Mouse (Mus musculus) hindbrain, embryonic 13.5 days (tissue): ENCODE measurements around the gene Aff3. TPM values are rescaled to one million over a fixed set of nuclear protein-coding genes. Genes with fewer than 3 reads are reported as not detected.

Experiments
- ATAC-seq: fragments of 200-750 bp; cut with Nextera tagmentation; 2 replicates; pipeline ENCODE4 v1.8.0; 2017; ENCODE audit warnings: moderate TSS enrichment; ENCODE audit not compliant: low FRiP score
- H3K27ac ChIP-seq: fragments of 300-500 bp; sonication (generic); 2 replicates; pipeline ENCODE4 v1.5.1; 2015; ENCODE audit warnings: inconsistent platforms, mild to moderate bottlenecking, moderate library complexity
- H3K27me3 ChIP-seq: fragments of 300-500 bp; sonication (generic); 2 replicates; pipeline ENCODE4 v1.6.1; 2015; ENCODE audit warnings: mild to moderate bottlenecking, inconsistent platforms
- H3K36me3 ChIP-seq: fragments of 300-500 bp; sonication (generic); 2 replicates; pipeline ENCODE4 v1.6.1; 2015; ENCODE audit warnings: mild to moderate bottlenecking, inconsistent platforms
- H3K4me1 ChIP-seq: fragments of 300-500 bp; sonication (generic); replicated peaks from 2 replicates; pipeline ENCODE4 v1.6.1; 2015; ENCODE audit warnings: inconsistent platforms
- H3K4me2 ChIP-seq: fragments of 300-500 bp; sonication (generic); 2 replicates; pipeline ENCODE4 v1.6.1; 2015; ENCODE audit warnings: inconsistent platforms, mild to moderate bottlenecking, moderate library complexity
- H3K4me3 ChIP-seq: fragments of 300-500 bp; sonication (generic); 2 replicates; pipeline ENCODE4 v1.5.1; 2015; ENCODE audit warnings: mild to moderate bottlenecking, inconsistent platforms
- H3K9ac ChIP-seq: fragments of 300-500 bp; sonication (generic); 2 replicates; pipeline ENCODE4 v1.6.1; 2015; ENCODE audit warnings: mild to moderate bottlenecking, inconsistent platforms
- H3K9me3 ChIP-seq: fragments of 300-500 bp; sonication (generic); 2 replicates; pipeline ENCODE4 v1.6.1; 2016; ENCODE audit warnings: inconsistent platforms
- WGBS: fragments of 180-500 bp; shearing (Covaris S2); methylation state at CpG from one replicate; pipeline ENCODE4 v1.1.7; 2015; 5-methylcytosine and 5-hydroxymethylcytosine counted together
- polyA plus RNA-seq: library from polyadenylated mRNA; unstranded; fragments of >200 nt; fragmentation: Nextera tagmentation; extraction: Ambion mirVana; gene quantifications from 2 replicates; pipeline ENCODE4 v1.2.1, GENCODE M21; 2015

Gene Aff3
- polyA plus RNA-seq, 1 experiment from 2014 or later = 19.0 TPM

DNA sequence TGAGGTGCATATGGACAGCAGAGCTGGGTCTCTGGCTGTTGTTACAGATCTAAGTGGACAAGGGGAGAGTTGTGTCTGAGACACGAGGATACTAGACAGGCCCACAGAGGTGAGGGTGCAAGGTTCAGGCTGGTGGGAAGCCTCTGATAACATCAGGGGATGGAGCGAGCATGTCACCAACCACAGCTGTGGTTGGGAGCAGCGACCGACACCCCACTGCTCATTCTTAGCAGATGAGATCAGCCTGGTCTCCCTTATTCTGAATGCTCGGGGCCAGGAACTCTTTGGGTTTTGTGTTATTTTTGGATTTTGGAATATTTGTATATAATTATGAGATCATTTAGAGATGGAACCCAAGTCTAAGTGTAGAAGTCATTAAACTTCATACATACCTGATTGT is 452.4 kb downstream of the Aff3 start:
- Histone ChIP-seq H3K27ac (no peak overlapping the region), H3K4me1 (0 out of 2 replicates have a peak, but pooled peaks cover 14% of the 10 kb centered on the region), H3K27me3 (no peaks in the 10 kb centered on the region), H3K4me3 (no peak overlapping the region), H3K9me3 (no peaks in the 10 kb centered on the region), H3K9ac (no peak overlapping the region), H3K4me2 (no peak overlapping the region), H3K36me3 (peaks cover 41% of the 10 kb centered on the region)
- no peak for ATAC-seq
- WGBS = 85% methylated on average over 5 of the region's 5 CpGs

DNA sequence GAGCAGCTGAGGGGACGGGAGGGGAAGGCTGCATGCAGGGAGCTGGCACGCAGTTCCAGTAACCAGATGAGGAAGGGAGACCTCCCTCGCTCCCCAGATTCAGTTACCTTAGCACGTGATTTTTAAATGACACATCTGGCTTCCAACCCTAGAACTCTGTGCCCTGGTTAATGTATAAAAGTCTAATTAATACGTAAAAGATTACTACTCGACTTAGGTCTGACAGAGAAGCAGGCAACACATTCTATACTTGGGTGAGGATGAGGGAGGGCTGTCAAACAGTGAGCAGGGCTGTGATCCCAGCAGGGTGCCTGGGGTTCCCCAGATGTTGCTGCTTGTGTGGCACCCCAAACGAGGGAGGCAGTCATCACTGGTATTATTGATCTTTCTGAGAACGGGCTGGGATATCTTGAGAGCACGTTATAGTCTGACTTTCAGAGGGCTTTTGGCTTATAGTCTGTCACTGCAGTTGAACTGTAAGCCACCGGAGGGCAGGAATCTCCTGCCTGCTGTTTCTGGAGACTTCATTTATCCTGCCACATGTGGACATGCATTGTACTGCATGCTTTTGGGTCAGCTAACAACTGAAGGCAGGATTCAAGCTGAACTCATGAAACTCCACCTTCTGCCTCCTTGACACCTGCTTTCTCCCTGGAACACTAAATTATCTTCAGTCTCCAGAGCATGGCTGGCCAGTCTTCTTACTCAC is 462.1 kb downstream of the Aff3 start:
- peaks cover 37% of the 10 kb centered on the region for H3K4me1 ChIP-seq
- peaks cover 33% of the 10 kb centered on the region for H3K36me3 ChIP-seq
- no peaks in the 10 kb centered on the region for H3K27me3 ChIP-seq
- H3K9me3 ChIP-seq = no peaks in the 10 kb centered on the region
- H3K4me2 ChIP-seq = no peak overlapping the region
- ATAC-seq = no peak
- WGBS = 80% methylated on average over 10 of the region's 10 CpGs
- no peak overlapping the region for H3K27ac ChIP-seq
- no peak overlapping the region for H3K4me3 ChIP-seq
- no peak overlapping the region for H3K9ac ChIP-seq

DNA sequence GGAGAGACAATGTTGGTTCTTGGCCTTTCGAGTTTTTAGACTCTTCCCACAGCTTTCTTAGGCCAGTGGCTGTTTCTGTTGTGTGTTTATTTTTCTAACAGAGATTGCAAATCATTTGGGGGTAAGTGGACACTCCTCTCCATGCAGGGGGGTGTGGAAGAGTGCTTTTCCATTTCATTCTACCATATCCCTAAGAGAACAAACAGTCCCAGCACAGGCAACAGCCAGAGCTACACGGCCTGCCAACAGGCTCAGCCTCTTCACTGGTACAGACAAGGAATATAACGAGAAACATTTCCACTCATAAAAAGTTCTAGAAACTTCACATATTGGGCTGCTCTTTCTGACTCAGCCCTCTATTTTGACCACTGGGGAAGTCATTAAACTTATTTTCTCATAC is 463.0 kb downstream of the Aff3 start:
- Histone ChIP-seq H3K4me3 (no peak overlapping the region), H3K4me1 (peaks cover 45% of the 10 kb centered on the region), H3K4me2 (no peak overlapping the region), H3K27ac (no peak overlapping the region), H3K36me3 (peaks cover 25% of the 10 kb centered on the region), H3K9ac (no peak overlapping the region), H3K9me3 (no peaks in the 10 kb centered on the region), H3K27me3 (no peaks in the 10 kb centered on the region)
- 94% methylated on average over 3 of the region's 3 CpGs for WGBS
- no peak for ATAC-seq

DNA sequence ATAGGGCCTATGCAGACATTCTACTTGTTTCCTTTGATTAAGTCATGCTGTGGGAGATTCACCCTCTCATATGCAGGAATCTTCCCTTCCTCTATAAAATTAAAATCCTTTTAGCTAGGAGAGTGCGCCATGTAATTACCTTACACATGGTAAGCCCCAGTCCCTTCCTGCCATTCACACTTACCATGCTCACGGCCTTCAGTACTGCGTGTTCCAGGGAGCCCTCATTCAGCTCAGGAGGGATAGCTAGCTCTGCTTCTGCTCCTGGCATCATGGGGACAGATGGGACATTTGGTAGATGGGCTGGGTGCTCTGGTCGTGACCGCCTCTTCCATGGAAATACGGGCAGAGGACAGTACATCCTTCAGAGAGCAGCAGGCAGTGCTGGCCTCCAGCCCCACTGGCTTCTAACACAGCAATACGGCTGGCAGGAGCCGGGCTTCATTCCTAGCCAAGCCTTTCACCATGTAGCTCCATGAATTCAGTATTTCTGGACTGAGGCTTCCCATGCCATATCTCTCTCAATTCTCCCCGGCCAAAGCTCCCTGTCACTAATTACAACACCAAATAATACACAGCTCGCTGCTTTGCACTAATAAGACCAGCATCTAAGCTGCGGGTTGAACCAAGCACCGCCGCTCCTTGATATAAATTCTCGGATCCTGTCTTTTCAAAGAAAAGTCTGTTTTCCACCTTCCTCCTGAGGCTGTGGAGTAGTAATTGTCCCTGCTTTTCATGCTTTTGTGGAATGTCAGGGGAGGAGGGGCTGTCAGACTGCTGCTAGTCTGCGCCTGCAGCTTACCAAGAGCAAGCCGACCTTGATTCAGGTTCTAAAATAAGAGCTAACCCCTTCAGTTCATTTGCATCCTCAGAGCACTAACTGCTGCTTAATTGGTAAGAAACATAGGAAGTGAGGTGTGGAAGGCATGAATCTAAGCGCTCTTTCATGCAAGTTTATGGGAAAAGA is 464.8 kb downstream of the Aff3 start:
- Histone ChIP-seq H3K36me3 (peaks cover 21% of the 10 kb centered on the region), H3K9ac (peak overlapping the region; percentile 51), H3K27ac (peak overlapping the region; percentile 87), H3K4me2 (no peak overlapping the region), H3K27me3 (no peaks in the 10 kb centered on the region), H3K4me3 (no peak overlapping the region), H3K4me1 (peaks cover 48% of the 10 kb centered on the region), H3K9me3 (no peaks in the 10 kb centered on the region)
- 41% methylated on average over 17 of the region's 17 CpGs for WGBS
- no peak for ATAC-seq

DNA sequence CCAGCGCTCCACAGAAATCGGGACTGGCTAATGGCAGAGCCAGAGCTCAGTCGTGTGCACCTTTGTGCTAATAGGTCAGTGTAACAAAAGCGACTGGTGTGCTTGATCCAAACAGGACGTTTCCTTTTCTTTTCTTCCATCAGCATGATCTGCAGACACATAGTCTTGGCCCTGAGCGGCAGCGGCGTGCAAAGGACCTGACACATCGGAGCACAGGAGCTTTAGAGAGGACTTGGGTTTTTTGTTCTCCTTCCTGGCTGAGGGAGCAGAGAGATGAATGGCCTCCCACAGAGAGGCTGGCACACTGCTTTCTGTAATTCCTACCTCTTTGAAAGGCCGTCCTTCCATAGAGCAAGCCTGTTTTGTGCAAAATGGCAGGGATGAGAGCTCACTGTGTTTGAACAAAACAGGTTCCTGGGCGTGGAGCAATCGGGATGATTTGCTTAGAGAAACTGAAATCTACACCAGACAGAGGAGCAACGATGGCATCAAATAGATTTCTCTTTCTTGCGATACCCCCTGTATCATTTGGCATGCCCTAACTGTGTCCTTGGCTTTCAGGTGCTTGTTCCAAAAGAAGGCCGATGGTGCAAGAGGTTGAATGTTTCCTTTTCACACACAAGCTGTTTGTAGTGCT is 466.2 kb downstream of the Aff3 start:
- Histone ChIP-seq H3K27me3 (no peaks in the 10 kb centered on the region), H3K4me3 (no peak overlapping the region), H3K36me3 (peaks cover 12% of the 10 kb centered on the region), H3K4me2 (peak overlapping the region; percentile 10; the same call in 1 of the 2 replicates), H3K4me1 (peaks cover 48% of the 10 kb centered on the region), H3K9me3 (no peaks in the 10 kb centered on the region), H3K9ac (peak overlapping the region; percentile 35), H3K27ac (peak overlapping the region; percentile 87)
- 0 out of 2 replicates have a peak, but pooled peaks have one; percentile 13 for ATAC-seq
- WGBS = 22% methylated on average over 15 of the region's 15 CpGs

DNA sequence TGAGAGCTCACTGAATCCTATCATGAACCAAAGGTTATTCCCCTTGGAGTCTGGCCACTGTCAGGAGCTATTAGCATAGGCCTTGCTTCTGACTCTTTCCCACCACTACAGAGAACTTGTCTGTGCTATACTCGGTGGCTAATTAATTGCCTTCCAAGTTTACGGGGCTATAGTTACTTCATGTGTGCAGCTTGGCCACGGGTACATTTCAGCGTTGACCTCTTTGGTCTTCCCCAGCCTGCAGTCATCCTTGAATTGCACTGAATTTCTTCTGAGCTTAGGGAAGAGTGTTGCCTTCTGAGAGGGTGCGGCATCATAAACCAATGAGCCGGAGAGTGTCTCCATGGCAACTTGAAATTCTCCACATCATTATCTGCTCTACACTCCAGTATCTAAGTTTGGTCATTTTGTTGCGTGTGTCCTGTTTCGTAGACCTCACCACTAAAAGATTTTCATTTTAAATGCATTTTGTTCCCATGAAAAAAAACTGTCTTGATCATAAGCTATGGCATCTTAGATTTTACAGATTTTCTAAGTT is 467.5 kb downstream of the Aff3 start:
- Histone ChIP-seq H3K9me3 (no peaks in the 10 kb centered on the region), H3K9ac (no peak overlapping the region), H3K36me3 (peaks cover 5% of the 10 kb centered on the region; the same call in 1 of the 2 replicates), H3K27ac (peak overlapping the region; percentile 87), H3K4me1 (peaks cover 48% of the 10 kb centered on the region), H3K4me3 (no peak overlapping the region), H3K27me3 (no peaks in the 10 kb centered on the region), H3K4me2 (no peak overlapping the region)
- WGBS = 46% methylated on average over 8 of the region's 8 CpGs
- ATAC-seq = no peak

DNA sequence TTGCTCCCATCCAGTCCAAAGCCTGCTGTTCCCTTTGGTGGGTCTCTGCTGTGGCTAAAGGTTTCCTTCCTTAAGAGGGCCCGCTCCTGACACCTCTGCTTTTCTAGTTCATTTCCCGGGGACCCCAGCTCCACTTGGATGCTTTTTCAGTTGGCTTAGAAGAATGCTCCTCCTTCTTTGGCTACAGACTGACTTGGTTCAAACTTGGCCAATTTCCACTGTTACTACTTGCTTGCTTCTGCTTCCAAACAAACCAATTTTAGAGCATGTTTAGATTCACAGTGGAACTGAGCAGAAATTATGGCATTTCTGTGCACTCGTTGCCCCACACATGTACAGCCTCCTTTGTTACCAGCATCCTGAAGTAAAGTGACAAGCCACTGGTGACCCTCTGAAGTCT is 469.0 kb downstream of the Aff3 start:
- no peak overlapping the region for H3K4me3 ChIP-seq
- peaks cover 48% of the 10 kb centered on the region for H3K4me1 ChIP-seq
- H3K4me2 ChIP-seq = no peak overlapping the region
- H3K27ac ChIP-seq = no peak overlapping the region
- H3K9ac ChIP-seq = no peak overlapping the region
- no peak for ATAC-seq
- H3K27me3 ChIP-seq = no peaks in the 10 kb centered on the region
- peaks cover 5% of the 10 kb centered on the region; the same call in 1 of the 2 replicates for H3K36me3 ChIP-seq
- no peaks in the 10 kb centered on the region for H3K9me3 ChIP-seq
- WGBS = 94% methylated on average over 3 of the region's 3 CpGs

DNA sequence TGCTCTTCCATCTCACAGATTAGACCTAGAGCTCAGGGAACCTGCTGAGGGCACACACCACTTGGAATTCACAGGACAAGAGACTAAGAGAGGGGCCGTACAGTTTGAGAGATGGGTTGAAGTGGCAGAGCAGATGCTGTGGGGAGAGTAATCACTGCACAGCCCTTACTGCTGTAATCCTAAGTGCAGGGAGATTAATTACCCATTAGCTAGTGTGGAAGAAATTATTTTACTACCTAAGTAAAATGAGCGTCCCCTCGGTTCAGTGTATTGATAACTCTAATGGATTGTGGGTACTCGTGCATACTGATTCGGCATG is 478.6 kb downstream of the Aff3 start:
- Histone ChIP-seq H3K9me3 (no peaks in the 10 kb centered on the region), H3K36me3 (peaks cover 44% of the 10 kb centered on the region), H3K4me3 (no peak overlapping the region), H3K9ac (no peak overlapping the region), H3K4me1 (peaks cover 15% of the 10 kb centered on the region), H3K4me2 (no peak overlapping the region), H3K27ac (peak overlapping the region; percentile 74), H3K27me3 (no peaks in the 10 kb centered on the region)
- peak; percentile 29; the same call in 1 of the 2 replicates for ATAC-seq
- WGBS = 63% methylated on average over 5 of the region's 5 CpGs

DNA sequence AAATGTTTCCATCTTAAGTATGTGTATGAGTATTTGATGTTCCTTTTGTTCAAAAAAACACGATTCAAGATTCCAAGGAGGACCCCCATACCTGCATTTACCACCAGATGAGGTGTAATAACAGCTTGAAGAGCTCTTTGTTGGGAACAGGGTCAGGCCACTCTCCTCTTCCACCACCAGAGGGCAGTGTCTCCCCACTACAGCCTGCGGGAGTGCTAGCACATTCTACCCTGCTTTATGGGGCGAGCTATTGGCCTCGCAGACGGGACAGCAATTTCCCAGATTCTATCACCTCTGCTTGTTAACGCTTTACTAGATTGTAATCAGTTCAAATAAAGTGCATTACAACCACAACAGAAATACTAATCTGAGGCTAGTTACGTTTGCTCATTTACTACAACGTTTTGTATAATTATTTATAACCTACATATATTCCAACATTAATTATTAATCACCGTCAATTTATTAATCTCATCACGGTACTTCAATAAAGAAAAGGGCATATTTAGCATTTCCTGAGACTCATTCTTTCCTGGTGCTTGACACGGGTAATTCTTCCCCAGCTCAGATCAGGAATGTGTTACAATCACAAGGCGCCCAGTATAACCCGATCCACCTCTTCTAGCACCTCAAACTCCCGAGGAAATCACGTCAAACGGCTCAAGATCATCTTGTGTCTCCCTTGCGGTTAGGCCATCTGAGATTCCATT is 479.1 kb downstream of the Aff3 start:
- peak overlapping the region; percentile 74 for H3K27ac ChIP-seq
- peak; percentile 76 for ATAC-seq
- H3K27me3 ChIP-seq = no peaks in the 10 kb centered on the region
- no peak overlapping the region for H3K4me3 ChIP-seq
- no peak overlapping the region for H3K9ac ChIP-seq
- peaks cover 15% of the 10 kb centered on the region for H3K4me1 ChIP-seq
- H3K36me3 ChIP-seq = peaks cover 49% of the 10 kb centered on the region
- H3K4me2 ChIP-seq = no peak overlapping the region
- 48% methylated on average over 17 of the region's 17 CpGs for WGBS
- no peaks in the 10 kb centered on the region for H3K9me3 ChIP-seq

DNA sequence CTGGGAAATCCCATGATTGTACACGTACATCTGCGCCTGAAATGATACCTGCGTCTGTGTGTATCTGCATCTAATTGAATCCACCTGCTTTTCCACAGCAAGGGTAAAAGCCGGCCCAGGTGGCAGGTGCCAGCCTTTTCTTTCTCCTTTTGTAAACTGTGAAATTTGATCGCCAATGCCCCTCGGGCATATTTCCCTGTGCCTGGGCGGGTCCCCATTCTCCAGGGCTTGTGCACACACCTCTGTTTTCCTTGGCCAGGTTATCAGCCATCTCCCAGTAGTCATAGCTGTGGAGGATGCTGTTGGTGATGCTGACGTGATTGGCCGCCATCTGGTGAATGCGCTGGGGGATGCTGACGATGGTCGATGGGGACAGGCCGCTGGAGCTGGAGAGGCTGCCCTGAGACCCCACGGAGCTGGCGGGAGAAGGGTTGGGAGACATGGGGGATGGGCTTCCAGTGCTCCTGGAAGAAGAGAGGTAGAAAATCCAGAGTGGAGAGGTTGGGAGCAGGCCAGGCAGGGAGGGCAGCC is 483.7 kb downstream of the Aff3 start:
- peaks cover 69% of the 10 kb centered on the region for H3K36me3 ChIP-seq
- H3K4me3 ChIP-seq = no peak overlapping the region
- WGBS = 85% methylated on average over 15 of the region's 15 CpGs

DNA sequence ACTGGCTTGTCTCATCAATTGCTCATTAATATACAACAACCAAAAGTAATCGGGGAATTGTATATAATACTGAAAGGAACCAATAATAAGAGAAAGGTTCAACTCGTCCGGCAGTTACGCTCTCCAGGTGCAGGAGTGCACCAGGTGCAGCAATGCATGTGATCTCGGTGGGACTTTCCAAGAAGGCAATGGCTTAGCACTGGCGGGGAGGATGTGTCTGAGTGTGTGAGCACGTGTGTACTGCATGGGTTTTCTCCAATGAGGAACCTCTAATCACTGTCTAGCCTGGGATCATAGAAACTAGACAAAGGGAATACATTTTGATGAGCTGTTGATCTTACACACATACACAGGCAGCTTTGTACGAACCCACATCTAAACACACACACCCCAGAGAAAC is 485.8 kb downstream of the Aff3 start:
- H3K4me3 ChIP-seq = no peak overlapping the region
- no peak overlapping the region for H3K9ac ChIP-seq
- H3K4me1 ChIP-seq = peaks cover 5% of the 10 kb centered on the region; the same call in 1 of the 2 replicates
- H3K9me3 ChIP-seq = no peaks in the 10 kb centered on the region
- WGBS = 90% methylated on average over 8 of the region's 8 CpGs
- no peak overlapping the region for H3K4me2 ChIP-seq
- H3K27ac ChIP-seq = no peak overlapping the region
- no peak for ATAC-seq
- peaks cover 65% of the 10 kb centered on the region for H3K36me3 ChIP-seq
- H3K27me3 ChIP-seq = no peaks in the 10 kb centered on the region

More for the DNA sequence above, 483.7 kb downstream of the Aff3 start:
- no peak for ATAC-seq
- Histone ChIP-seq H3K4me2 (no peak overlapping the region), H3K27ac (no peak overlapping the region), H3K9me3 (no peaks in the 10 kb centered on the region), H3K27me3 (no peaks in the 10 kb centered on the region), H3K4me1 (peaks cover 8% of the 10 kb centered on the region), H3K9ac (no peak overlapping the region)
